Comparison of ENCODE assay signal across 8 mouse cellular contexts in the genomic region with DNA sequence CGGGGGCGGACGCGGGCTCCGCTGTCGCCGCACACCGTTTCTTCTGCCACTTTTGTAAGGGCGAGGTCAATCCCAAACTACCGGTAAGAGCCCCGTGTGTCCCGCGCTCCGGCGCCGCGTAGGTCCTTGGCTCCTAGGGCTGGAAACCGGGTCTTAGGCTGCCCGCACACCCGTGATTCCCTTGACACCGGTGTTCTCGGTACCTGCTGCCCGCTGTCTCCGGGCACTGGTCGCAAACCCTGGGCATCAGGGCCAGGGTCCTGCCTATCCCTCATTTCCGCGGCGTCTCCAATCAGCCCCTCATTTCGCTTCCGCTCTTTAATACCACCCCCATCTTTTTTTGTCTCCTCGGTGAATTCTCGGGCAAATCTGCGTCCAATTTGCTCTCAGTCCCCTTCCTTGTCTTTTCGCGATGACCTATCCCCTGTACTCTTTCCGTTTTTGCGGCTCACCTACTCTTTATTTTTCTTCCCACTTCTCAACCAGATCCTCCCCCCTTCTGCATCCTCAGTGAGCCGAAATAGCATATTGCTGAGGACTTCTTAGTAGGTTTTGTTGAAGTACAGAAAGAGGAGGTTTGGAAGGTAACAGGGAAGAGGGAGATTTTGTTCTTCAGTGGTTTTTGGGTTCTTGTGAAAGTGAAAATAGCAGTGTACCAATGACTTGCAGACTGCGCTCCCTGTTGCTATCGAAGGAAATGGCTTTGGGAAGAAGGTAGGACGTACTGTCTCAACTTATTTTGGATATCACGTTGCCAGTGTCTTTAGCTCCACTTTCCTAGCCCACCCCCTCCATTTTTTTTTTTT. TPM values are rescaled to one million over a fixed set of nuclear protein-coding genes. Genes with fewer than 3 reads are reported as not detected.
A peak's percentile ranks its signal among the peaks of the same experiment; 100 is the strongest.
DNase-seq lines count a peak whose midpoint lies in the region; ATAC-seq lines count a peak whose summit lies in the region.

No protein-coding gene starts in this region.

- no peaks in the 10 kb centered on the region for H3K27me3 ChIP-seq in forebrain, embryonic 13.5 days
- H3K27me3 ChIP-seq in limb, embryonic 13.5 days = no peaks in the 10 kb centered on the region
- H3K27me3 ChIP-seq in neural tube, embryonic 13.5 days = no peaks in the 10 kb centered on the region

- peak; percentile 36 to 77 for DNase-seq in left cerebral cortex, postnatal 25 days (ENCODE audit: low spot score in 2 of 2)
- no peak for DNase-seq in left cerebral cortex, adult 11 months (ENCODE audit: low spot score)
- peak; percentile 49 for DNase-seq in R1 (ENCODE audit: low read depth, low spot score)
- no peak for DNase-seq in spleen, postnatal 14 days (ENCODE audit: low spot score in 2 of 2)
- DNase-seq in urinary bladder, postnatal 36 days (ENCODE audit: low spot score in 2 of 2) = no peak

- peaks cover 33% of the 10 kb centered on the region for H3K4me1 ChIP-seq in forebrain, embryonic 13.5 days
- peaks cover 22% of the 10 kb centered on the region for H3K4me1 ChIP-seq in limb, embryonic 13.5 days
- H3K4me1 ChIP-seq in neural tube, embryonic 13.5 days (replicated peaks) = peaks cover 40% of the 10 kb centered on the region

- peak overlapping the region; percentile 87 for H3K9ac ChIP-seq in forebrain, embryonic 13.5 days
- H3K9ac ChIP-seq in limb, embryonic 13.5 days = peak overlapping the region; percentile 91
- H3K9ac ChIP-seq in neural tube, embryonic 13.5 days = peak overlapping the region; percentile 92

- H3K27ac ChIP-seq in forebrain, embryonic 13.5 days = peak overlapping the region; percentile 78
- H3K27ac ChIP-seq in limb, embryonic 13.5 days = peak overlapping the region; percentile 80; the same call in 1 of the 2 replicates
- H3K27ac ChIP-seq in neural tube, embryonic 13.5 days (replicated peaks) = peak overlapping the region; percentile 88

- 1% methylated on average over 42 of the region's 42 CpGs for WGBS in forebrain, embryonic 13.5 days
- WGBS in limb, embryonic 13.5 days = 1% methylated on average over 42 of the region's 42 CpGs
- 1% methylated on average over 42 of the region's 42 CpGs for WGBS in neural tube, embryonic 13.5 days

- peak overlapping the region; percentile 94 for H3K4me3 ChIP-seq in forebrain, embryonic 13.5 days
- peak overlapping the region; percentile 92 for H3K4me3 ChIP-seq in limb, embryonic 13.5 days
- peak overlapping the region; percentile 96 for H3K4me3 ChIP-seq in neural tube, embryonic 13.5 days

- intact Hi-C loops in left cerebral cortex, postnatal 25 days (cut with DNase I) = no loop called here

- H3K4me2 ChIP-seq in forebrain, embryonic 13.5 days = peak overlapping the region; percentile 73
- H3K4me2 ChIP-seq in limb, embryonic 13.5 days (replicated peaks) = peak overlapping the region; percentile 76
- peak overlapping the region; percentile 82 for H3K4me2 ChIP-seq in neural tube, embryonic 13.5 days

- H3K9me3 ChIP-seq in forebrain, embryonic 13.5 days (replicated peaks) = no peaks in the 10 kb centered on the region
- no peaks in the 10 kb centered on the region for H3K9me3 ChIP-seq in limb, embryonic 13.5 days
- H3K9me3 ChIP-seq in neural tube, embryonic 13.5 days = no peaks in the 10 kb centered on the region

- ATAC-seq in forebrain, embryonic 13.5 days = peak; percentile 65
- ATAC-seq in limb, embryonic 13.5 days (ENCODE audit: low FRiP score, low read depth) = peak; percentile 40; the same call in 1 of the 2 replicates
- ATAC-seq in neural tube, embryonic 13.5 days (ENCODE audit: low read depth) = peak; percentile 73

- peaks cover 12% of the 10 kb centered on the region for H3K36me3 ChIP-seq in forebrain, embryonic 13.5 days (ENCODE audit: poor library complexity, severe bottlenecking)
- peaks cover 11% of the 10 kb centered on the region for H3K36me3 ChIP-seq in limb, embryonic 13.5 days
- peaks cover 12% of the 10 kb centered on the region for H3K36me3 ChIP-seq in neural tube, embryonic 13.5 days

RNA-seq across cellular contexts. Expression of gene Rnf115, which starts 0.6 kb away (rescaled TPM):
- total RNA-seq in left cerebral cortex, postnatal 25 days (2021) = 10 to 100 TPM; 68.8 to 70.2 TPM
- 68.6 and 71.7 TPM in 2 replicates for polyA plus RNA-seq in forebrain, embryonic 13.5 days (2015; fragmentation: Nextera tagmentation; extraction: Ambion mirVana)
- polyA plus RNA-seq in limb, embryonic 13.5 days (2015; fragmentation: Nextera tagmentation; extraction: Ambion mirVana) = 53.0 and 53.1 TPM in 2 replicates
- polyA plus RNA-seq in neural tube, embryonic 13.5 days (2015; fragmentation: Nextera tagmentation; extraction: Ambion mirVana) = 76.6 and 79.9 TPM in 2 replicates

RNA-seq across cellular contexts. Expression of gene Polr3c, which starts 0.6 kb away (rescaled TPM):
- 10 to 100 TPM; 25.0 to 27.5 TPM for total RNA-seq in left cerebral cortex, postnatal 25 days (2021)
- polyA plus RNA-seq in forebrain, embryonic 13.5 days (2015; fragmentation: Nextera tagmentation; extraction: Ambion mirVana) = 41.1 and 42.0 TPM in 2 replicates
- 33.5 and 36.4 TPM in 2 replicates for polyA plus RNA-seq in limb, embryonic 13.5 days (2015; fragmentation: Nextera tagmentation; extraction: Ambion mirVana)
- 31.7 and 38.0 TPM in 2 replicates for polyA plus RNA-seq in neural tube, embryonic 13.5 days (2015; fragmentation: Nextera tagmentation; extraction: Ambion mirVana)

RNA-seq across cellular contexts. Expression of gene Nudt17, which starts 19.7 kb away (rescaled TPM):
- 10 to 100 TPM in 1 of 2 experiments, 1 to 10 TPM in 1; 7.6 to 10.0 TPM for total RNA-seq in left cerebral cortex, postnatal 25 days (2021)
- 6.4 and 7.2 TPM in 2 replicates for polyA plus RNA-seq in forebrain, embryonic 13.5 days (2015; fragmentation: Nextera tagmentation; extraction: Ambion mirVana)
- 13.8 TPM in 2 replicates for polyA plus RNA-seq in limb, embryonic 13.5 days (2015; fragmentation: Nextera tagmentation; extraction: Ambion mirVana)
- 16.2 and 17.2 TPM in 2 replicates for polyA plus RNA-seq in neural tube, embryonic 13.5 days (2015; fragmentation: Nextera tagmentation; extraction: Ambion mirVana)

RNA-seq across cellular contexts. Expression of gene Pias3, which starts 31.8 kb away (rescaled TPM):
- 10 to 100 TPM; 23.4 to 24.5 TPM for total RNA-seq in left cerebral cortex, postnatal 25 days (2021)
- polyA plus RNA-seq in forebrain, embryonic 13.5 days (2015; fragmentation: Nextera tagmentation; extraction: Ambion mirVana) = 28.8 and 31.0 TPM in 2 replicates
- 77.7 and 83.3 TPM in 2 replicates for polyA plus RNA-seq in limb, embryonic 13.5 days (2015; fragmentation: Nextera tagmentation; extraction: Ambion mirVana)
- polyA plus RNA-seq in neural tube, embryonic 13.5 days (2015; fragmentation: Nextera tagmentation; extraction: Ambion mirVana) = 31.2 and 34.6 TPM in 2 replicates

RNA-seq across cellular contexts. Expression of gene Ankrd35, which starts 58.1 kb away (rescaled TPM):
- 1 to 10 TPM; 6.8 to 7.0 TPM for total RNA-seq in left cerebral cortex, postnatal 25 days (2021)
- 0.57 and 2.3 TPM in 2 replicates for polyA plus RNA-seq in forebrain, embryonic 13.5 days (2015; fragmentation: Nextera tagmentation; extraction: Ambion mirVana)
- 0.87 and 1.2 TPM in 2 replicates for polyA plus RNA-seq in limb, embryonic 13.5 days (2015; fragmentation: Nextera tagmentation; extraction: Ambion mirVana)
- polyA plus RNA-seq in neural tube, embryonic 13.5 days (2015; fragmentation: Nextera tagmentation; extraction: Ambion mirVana) = 0.46 and 0.72 TPM in 2 replicates

Comparison
In these comparisons a context has a peak if more than half of its experiments do, and no peak if none do; other contexts are left out.
1. DNase-seq: peak in left cerebral cortex, postnatal 25 days (2 of 2) and R1 (single experiment); none in left cerebral cortex, adult 11 months (single experiment), spleen, postnatal 14 days (0 of 2) and urinary bladder, postnatal 36 days (0 of 2).
2. Peak in every context shown above with its lines, with median percentiles within 50 percentile points of each other: ATAC-seq, H3K27ac ChIP-seq, H3K4me2 ChIP-seq, H3K4me3 ChIP-seq and H3K9ac ChIP-seq.